Mouse (Mus musculus) cerebellum, postnatal 36 days (tissue): ENCODE data around the gene Gtf2e1.
A peak's percentile ranks its signal among the peaks of the same experiment; 100 is the strongest.

Experiments
- DNase-seq, 2 experiments: peaks; one replicate each; pipeline ENCODE4 v3.0.0; 2021 to 2022; ENCODE audit warnings: mixed read lengths in 2 of 2

Gtf2e1 gene

DNA sequence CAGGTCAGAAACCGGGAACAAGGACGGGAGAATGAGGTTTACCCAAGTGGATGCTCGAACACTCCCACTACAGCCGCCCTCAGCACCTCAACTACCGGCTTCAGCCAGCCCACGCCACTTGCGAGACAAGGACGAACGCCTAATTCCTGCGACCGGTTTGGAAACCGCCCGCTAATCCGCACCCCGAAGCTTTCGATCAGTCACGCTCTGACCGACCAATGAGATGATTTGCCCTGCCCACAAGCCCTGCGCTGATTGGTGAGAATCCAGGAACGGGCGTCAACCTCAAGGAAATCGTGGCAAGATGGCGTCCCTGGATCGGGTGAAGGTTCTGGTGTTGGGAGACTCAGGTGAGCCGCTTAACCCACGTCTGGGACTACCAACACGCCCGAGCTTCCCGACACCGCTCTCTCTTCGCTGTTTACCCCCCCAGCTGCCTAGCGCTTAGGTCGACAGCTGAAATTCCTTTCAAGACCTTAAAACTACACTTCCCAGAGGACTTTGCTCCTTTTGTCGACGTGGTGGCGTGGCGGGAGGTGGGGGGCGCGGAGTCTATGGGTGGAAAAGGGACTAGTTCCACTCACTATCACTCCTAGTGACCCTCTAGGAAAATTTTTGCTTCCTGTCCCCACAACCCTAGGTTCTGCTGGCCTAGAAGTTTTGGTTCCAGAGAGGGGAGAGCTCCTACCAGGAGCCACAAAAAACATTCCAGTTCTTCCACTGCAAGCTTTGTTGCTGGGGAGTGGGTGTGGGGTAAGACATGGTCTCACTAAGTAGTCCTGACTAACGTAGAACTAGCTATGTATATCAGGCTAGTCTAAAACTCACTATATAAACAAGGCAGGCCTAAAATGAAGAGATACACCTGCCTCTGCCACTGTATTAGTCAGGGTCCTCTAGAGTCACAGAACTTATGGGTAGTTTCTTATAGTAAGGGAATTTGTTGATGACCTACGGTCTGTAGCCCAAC lies at the start of gene Gtf2e1, which contains the start of gene Rabl3:
Gtf2e1 (minus strand) TSS at position 179 of the 970 bp plus-strand sequence.
Rabl3 (plus strand) TSS at position 275 of the 970 bp plus-strand sequence.
- peak; percentile 97 to 99 for DNase-seq

DNA sequence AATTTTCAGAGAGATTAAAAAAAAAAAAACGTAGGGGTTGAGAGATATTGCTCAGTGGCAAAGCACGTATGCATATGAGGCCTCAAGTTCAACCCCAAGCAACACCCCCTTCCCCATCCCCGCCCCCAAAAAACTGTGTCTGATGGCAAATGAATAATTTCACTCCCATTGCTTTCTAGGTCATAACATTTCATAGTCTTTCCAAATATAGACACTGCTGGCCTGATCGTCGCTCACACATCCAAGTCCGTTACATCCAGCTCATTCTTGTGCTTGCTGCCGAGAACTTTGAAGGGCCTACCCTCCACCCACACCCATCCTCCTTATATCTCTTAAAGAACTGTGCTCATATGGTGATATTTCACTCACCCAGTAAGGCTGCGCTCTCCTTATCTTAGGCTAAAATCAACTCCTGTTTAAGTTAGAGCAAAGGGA lies 45.6 kb upstream of the Gtf2e1 start:
- DNase-seq = no peak

- peak; percentile 45 to 58 for DNase-seq
These were observed 44.8 kb upstream of the Gtf2e1 start for GRCm38 (mm10) chr16:37584218-37585035.

GRCm38 (mm10) chr16:37583801-37584200 lies 44.2 kb upstream of the Gtf2e1 start:
- DNase-seq = no peak

GRCm38 (mm10) chr16:37583306-37583705 lies 43.7 kb upstream of the Gtf2e1 start:
- DNase-seq = no peak

- no peak for DNase-seq
These were observed 42.3 kb upstream of the Gtf2e1 start for GRCm38 (mm10) chr16:37581901-37582300.

- no peak for DNase-seq
These were observed 41.1 kb upstream of the Gtf2e1 start for GRCm38 (mm10) chr16:37580651-37581050.

DNA sequence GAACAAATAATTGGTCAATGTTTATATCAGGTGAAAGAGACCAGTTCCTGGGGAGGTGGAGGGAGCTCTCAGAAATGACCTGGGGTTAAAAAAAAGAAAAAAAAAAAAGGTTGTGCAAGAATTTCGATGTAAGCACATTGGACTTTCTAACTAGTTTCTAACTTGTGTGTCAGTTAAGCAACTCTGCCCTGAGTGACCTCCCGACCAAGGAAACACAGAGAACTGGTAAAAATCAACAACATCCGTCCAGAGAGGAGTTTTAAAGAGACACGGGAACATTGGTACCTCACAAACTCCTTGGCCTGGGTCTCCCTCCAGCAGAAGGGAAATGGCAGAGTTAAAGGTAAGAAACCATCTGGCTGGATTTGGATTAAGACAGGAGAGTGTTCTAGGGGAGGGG lies 40.4 kb upstream of the Gtf2e1 start, which contains the start of gene Hgd:
Hgd (plus strand) TSS at position 160 of the 400 bp plus-strand sequence.
- DNase-seq = no peak

DNA sequence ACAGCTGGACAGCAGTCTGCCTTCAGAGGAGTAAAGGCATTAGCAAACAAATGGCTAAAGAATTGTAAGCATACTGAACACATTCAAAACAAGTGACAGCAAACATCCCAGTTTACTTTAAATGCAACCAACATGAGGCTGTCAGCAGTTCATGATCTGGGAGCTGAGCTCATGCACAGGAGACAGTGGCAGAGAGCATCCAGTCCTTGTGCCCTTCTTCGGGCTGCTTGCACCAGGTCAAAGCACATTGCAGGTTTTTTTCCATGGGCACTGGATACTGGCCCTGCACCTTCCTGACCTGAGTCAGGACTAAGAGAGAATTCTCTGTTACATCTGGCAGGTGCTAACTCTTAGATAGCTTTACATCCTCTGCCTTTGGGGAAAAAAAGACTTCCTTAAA lies 40.0 kb upstream of the Gtf2e1 start:
- no peak for DNase-seq

- DNase-seq = no peak
These were observed 35.7 kb upstream of the Gtf2e1 start for GRCm38 (mm10) chr16:37575325-37575724.

GRCm38 (mm10) chr16:37573061-37573460 lies 33.5 kb upstream of the Gtf2e1 start:
- DNase-seq = no peak

DNA sequence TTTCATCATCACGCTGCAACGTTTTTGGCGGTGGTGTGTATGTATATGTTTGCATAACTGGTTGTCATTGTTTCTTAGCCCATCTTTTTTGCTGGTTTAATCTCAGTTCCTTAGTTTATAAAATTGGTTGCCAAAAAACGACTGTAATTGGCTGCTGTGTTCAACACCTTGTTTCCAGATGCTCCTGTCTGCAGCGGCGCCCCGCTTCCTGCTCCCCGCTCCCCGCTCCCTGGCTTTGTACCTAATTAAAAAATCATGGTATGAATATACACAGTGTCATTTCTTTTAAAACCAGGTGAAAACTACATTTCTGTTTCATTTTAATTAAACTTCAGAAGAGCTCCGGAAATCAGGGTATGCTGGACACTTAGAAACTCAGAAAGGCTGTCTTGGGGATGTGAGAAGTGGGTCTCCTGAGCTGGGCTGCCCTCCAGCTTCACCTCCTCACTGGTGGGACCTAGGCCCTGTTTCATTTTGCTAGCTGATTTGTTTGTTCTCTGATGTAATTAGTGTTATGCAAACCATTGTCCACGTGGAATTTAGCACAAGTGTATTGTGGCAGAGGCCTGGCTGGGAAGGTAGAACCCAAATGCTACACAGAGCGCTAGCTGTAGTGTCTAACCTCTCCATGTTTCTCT lies 32.6 kb upstream of the Gtf2e1 start:
- no peak for DNase-seq

GRCm38 (mm10) chr16:37571554-37571953 lies 32.0 kb upstream of the Gtf2e1 start:
- no peak for DNase-seq

DNA sequence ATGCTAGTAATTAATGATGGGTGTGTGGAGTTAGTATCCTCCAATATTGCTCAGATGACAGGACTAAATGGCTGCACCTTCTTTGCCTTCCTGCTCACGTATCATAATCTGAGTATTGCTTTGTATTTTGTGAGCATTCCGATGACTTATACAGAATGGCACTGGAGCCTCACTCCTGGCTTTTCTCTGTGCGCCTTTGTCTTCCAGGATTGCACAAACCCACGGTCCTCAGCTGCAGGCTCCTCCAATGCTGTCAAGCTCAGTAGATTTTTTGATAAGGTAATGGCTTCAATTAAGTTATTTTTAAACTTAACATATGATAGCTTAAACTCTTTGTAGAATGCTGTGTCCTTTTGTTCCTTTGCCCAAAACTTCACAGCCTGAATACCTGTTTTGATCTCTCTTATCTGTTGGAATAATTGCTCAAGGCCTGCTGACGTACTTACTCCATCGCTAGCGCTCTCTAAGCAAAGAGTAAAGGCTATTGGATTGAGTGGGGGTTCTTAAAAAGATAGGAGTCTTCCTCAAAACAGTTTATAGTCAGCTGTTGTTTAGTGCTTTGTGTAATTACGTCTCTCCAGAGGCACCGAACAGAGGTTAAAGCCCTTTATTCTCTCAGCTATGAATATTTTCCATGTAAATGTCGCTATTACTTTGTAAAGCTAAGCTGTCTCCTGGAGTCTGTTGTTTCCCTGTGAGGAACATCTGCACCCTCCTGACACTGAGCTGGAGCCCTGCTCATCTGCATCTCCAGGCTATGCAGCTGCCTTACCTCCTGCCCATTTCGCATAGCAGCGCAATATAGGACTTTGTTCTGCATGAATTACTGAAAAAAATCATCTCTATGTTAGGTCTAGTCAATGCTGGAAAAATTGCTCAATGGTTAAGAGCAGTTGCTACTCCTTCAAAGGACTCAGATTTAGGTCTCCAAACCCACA lies 27.8 kb upstream of the Gtf2e1 start:
- DNase-seq = no peak

DNA sequence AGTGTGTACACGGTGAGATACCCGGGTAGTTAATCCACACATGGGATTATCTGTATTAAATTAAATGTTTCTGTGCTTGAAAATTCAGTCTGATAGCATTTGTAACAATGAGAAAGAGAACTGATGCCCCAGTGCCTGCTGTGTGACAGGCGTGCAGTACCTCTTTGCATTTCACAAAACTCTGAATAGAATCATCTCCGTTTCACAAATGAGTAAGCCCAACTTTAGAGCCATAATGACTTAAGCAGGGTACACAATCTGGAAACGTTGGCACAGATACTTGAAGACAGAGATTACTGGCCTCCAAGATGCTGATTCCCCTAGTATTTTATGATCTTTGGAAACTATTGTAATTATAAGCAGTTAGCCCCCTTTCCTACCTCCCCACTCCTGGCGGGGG lies 26.5 kb upstream of the Gtf2e1 start:
- no peak for DNase-seq

GRCm38 (mm10) chr16:37565117-37565516 lies 25.5 kb upstream of the Gtf2e1 start:
- DNase-seq = no peak

DNA sequence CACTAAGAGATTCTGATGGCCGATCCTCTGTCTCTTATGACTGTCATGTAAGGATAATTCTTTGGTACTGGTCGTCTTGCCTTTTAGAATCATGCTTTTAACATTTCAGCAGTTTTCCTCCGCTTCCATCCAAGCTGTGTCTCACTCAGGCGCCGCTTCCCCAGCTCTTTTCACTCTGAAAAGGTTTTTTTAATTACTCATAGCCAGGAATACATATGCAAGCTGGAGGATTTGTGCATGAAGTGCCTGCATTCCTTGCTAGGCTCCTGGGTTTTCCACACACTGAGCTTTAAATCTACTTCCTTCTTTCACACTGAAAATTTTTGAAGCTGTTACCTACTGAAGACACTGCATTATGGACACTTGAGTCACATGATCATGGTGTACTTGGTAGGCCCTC lies 23.4 kb upstream of the Gtf2e1 start:
- no peak for DNase-seq

DNA sequence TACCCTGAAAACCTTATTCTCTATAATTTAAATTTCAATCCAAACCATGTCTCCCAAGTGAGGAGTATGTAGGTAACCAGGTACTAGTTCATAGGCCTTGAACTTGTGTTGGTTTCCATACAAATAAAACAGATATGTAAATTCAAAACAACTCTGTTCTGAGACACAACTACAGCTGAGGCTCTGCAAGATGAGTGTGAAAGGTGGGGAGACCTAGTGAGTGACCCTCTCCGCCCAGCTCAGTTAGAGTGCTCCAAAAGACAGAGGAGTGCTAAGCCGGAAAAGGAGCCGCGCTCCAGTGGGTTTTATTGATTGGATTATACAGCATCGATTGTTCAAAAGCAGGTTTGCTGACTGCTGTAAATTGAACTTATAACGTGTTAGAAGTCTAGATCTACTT lies 22.8 kb upstream of the Gtf2e1 start:
- no peak for DNase-seq

GRCm38 (mm10) chr16:37552824-37553223 lies 13.2 kb upstream of the Gtf2e1 start:
- DNase-seq = no peak

GRCm38 (mm10) chr16:37550981-37551380 lies 11.4 kb upstream of the Gtf2e1 start:
- DNase-seq = no peak

DNA sequence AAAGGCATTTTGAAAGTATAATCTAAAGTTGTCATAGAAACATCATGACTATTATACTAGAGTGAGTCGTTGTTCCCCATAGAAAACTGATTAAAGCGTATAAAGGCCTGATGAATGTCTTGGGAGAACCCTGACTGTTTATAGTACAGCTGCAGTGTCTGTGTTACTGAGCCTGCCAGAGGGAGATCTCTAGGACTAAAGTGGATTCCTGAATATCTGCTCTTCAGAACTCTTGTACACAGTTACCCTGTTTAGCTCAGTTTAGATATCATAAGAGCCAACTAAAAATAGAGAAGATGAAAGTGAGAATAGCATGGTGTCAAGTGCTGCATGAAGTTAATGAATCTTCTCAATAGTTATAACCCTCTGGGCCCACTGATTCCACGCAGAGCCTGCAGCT lies 10.7 kb upstream of the Gtf2e1 start:
- DNase-seq = no peak

GRCm38 (mm10) chr16:37546312-37546711 lies 6.7 kb upstream of the Gtf2e1 start:
- DNase-seq = no peak
